Mouse (Mus musculus) gastrocnemius, adult 8-10 months (tissue): ENCODE data around the gene Stx7. TPM values are rescaled to one million over a fixed set of nuclear protein-coding genes. Genes with fewer than 3 reads are reported as not detected.

ENCODE experiments used
- total RNA-seq, 4 experiments: library from RNA; stranded (reverse); gene quantifications; 2 replicates each; pipeline ENCODE4 v1.2.4; 2022

The Stx7 gene
- total RNA-seq, 4 experiments from 2014 or later = 22.1 to 28.8 (median 24.4) TPM

Other genes with a start within 250 kb of the Stx7 start
- not detected for gene Taar1, start 228.9 kb upstream of the Stx7 start, total RNA-seq
- not detected for gene Taar2, start 210.7 kb upstream of the Stx7 start, total RNA-seq
- not detected for gene Taar3, start 199.7 kb upstream of the Stx7 start, total RNA-seq
- gene Taar4, start 188.8 kb upstream of the Stx7 start, total RNA-seq = not detected
- not detected for gene Taar5, start 178.6 kb upstream of the Stx7 start, total RNA-seq
- not detected for gene Taar6, start 163.7 kb upstream of the Stx7 start, total RNA-seq
- not detected for gene Taar7a, start 155.8 kb upstream of the Stx7 start, total RNA-seq
- gene Taar7b, start 149.4 kb upstream of the Stx7 start, total RNA-seq = not detected
- gene Taar7d, start 122.1 kb upstream of the Stx7 start, total RNA-seq = not detected
- not detected for gene Taar7e, start 111.7 kb upstream of the Stx7 start, total RNA-seq
- gene Taar7f, start 99.8 kb upstream of the Stx7 start, total RNA-seq = not detected
- not detected for gene Taar8a, start 72.8 kb upstream of the Stx7 start, total RNA-seq
- not detected for gene Taar8b, start 57.0 kb upstream of the Stx7 start, total RNA-seq
- gene Taar8c, start 47.4 kb upstream of the Stx7 start, total RNA-seq = not detected
- gene Taar9, start 39.8 kb upstream of the Stx7 start, total RNA-seq = not detected
- 1 to 10 TPM in 1 of 4 experiments, under 1 TPM in 3; 0.07 to 1.5 (median 0.31) TPM for gene Moxd1, start 74.2 kb downstream of the Stx7 start, total RNA-seq